Mouse (Mus musculus) cerebellum, adult 8-10 months (tissue): ENCODE data around the gene Rap1gap2.
A peak's percentile ranks its signal among the peaks of the same experiment; 100 is the strongest.

Experiments used
- DNase-seq: peaks from one replicate; pipeline ENCODE4 v3.0.0; 2022

Gene Rap1gap2

GRCm38 (mm10) chr11:74408587-74409446 is 201.9 kb downstream of the Rap1gap2 start:
- DNase-seq, result peak; percentile 74

GRCm38 (mm10) chr11:74405201-74405600 is 205.5 kb downstream of the Rap1gap2 start:
- DNase-seq, result no peak

- no peak for DNase-seq
Measured at GRCm38 (mm10) chr11:74404216-74404615, 206.5 kb downstream of the Rap1gap2 start.

GRCm38 (mm10) chr11:74402126-74402525 is 208.6 kb downstream of the Rap1gap2 start:
- no peak for DNase-seq

DNA sequence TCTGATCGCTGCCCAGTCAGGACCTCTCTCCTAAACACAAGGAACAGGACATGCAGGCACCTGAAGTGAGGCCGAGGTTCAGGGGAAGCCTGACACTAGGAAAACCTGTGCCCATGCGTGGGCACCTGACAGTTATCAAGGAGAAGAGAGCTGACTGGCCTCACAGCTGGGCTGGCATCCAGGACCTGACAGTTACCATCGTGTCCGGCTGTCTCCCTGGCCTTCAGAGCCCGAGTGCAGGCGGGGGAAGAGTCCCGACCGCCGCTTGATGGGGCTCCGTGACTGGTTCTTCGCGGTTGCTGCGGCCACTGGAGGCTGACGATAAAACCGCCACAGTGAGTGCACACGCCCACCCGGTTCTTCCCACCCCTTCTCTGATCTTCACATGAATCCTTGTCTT is 215.1 kb downstream of the Rap1gap2 start:
- DNase-seq, result no peak

- DNase-seq, result no peak
Measured at GRCm38 (mm10) chr11:74393489-74393888, 217.2 kb downstream of the Rap1gap2 start.

- no peak for DNase-seq
Measured at GRCm38 (mm10) chr11:74392903-74393302, 217.8 kb downstream of the Rap1gap2 start.

DNA sequence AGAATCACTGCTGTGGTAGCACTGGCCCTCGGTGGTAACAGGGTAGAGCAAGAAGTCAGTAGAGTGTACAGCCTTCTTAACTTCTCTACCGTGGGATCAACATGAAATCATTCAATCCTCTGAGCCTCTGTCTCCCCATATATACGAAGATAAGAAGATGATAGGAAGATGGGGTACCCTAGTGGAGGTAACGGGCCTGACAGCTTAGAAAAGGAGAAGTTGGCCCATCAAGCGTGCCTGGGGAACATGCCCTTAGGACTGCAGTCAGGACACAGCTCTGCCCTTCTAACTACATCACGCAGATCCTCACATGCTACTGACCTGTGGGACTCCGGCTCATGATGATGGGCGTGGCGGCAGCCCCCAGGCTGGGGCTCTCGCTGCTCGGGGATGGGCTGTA is 218.8 kb downstream of the Rap1gap2 start:
- no peak for DNase-seq

DNA sequence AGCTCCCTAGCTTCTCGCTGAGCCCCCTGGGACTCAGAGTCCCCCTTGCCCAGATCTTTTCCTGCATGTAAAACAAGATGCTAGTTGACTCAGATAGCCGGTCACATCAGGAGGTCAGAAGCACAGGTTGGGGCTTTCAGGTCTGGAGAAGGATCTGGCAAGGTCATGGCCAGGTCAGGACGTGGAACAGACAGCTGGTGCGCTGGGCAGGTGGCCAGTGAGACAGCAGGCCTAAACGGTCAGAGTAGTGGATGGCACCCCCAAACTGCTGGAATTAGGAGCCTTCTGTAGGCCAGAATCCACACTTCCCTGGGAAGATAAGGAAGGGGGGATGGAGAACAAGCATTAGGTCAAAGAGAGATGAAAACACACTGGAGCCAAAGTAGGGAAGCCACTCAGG is 223.5 kb downstream of the Rap1gap2 start:
- DNase-seq, result peak; percentile 16

- DNase-seq, result no peak
Measured at GRCm38 (mm10) chr11:74385674-74386073, 225.0 kb downstream of the Rap1gap2 start.

GRCm38 (mm10) chr11:74379166-74379873 is 231.4 kb downstream of the Rap1gap2 start:
- no peak for DNase-seq

DNA sequence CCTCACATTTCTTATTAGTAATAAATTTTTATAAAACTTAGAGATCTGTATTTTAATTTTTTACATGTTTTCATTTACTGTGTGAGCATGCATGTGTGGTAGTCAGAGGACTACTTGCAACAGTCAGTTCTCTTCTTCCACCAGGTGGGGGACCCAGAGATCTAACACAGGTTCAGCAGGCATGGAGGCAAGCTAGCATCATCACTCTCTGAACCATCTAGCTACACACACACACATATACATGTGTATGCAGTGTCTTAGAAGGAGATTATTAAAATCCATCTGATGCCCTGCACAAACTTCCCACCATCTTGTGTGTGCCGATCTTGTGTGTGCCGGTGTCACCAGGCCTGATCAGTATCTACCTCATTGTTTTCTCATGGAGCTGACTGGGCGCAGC is 233.9 kb downstream of the Rap1gap2 start:
- DNase-seq, result peak; percentile 45

- DNase-seq, result peak; percentile 74
Measured at GRCm38 (mm10) chr11:74371393-74372100, 239.2 kb downstream of the Rap1gap2 start.

GRCm38 (mm10) chr11:74361769-74362168 is 248.9 kb downstream of the Rap1gap2 start, which contains the start of gene Olfr412:
Olfr412 (plus strand) TSS chr11:74362069.
- DNase-seq, result no peak

DNA sequence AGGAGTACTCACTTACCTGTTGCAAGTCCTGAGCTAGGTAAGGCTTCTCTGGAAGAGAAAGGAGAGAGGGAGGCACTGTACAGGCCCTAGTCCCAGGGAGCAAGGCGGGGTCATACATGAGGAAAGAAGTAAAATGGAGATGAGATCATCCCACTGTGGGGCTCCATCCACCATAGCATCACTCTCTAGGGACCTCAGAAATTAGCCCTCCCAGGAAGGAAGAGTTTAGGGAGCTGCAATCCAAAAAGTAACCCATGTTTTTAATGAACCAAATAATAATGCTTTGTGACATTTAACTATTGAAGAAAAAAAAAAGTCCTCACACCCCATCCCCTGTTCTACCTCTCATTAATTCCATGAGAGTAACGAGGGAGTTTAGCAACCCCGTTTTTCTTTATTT is 258.2 kb downstream of the Rap1gap2 start, which contains the start of gene Olfr411:
Gene Olfr411 (minus strand): TSS at position 101 of the 400 bp plus-strand sequence.
- DNase-seq, result no peak

DNA sequence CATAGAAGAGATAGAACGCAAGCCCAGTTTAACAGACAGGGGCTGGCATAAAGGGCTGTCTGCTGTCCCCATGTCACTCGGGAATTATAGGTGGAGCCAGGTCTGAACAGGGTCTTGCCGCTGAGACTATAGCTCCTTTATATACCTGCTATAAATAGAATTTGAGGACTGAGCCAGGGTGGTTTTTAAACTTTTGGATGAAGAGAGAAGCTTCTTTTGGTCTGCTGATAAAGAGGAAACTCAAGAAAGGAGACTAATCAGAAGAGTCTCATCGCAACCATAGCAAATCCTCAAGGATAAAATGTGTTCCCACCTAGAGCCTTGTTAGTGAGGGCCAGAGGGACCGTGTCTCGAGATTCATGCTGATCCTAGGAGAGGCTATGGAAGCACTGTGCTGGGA is 272.8 kb downstream of the Rap1gap2 start, which contains the start of gene Olfr410:
Gene Olfr410 (minus strand): TSS at position 101 of the 400 bp plus-strand sequence.
- DNase-seq, result no peak
